Mouse (Mus musculus) layer of hippocampus, adult 18-20 months (tissue): ENCODE results near the gene Fam71e1. TPM values are rescaled to one million over a fixed set of nuclear protein-coding genes. Genes with fewer than 3 reads are reported as not detected.

Experiments used
- DNase-seq, 2 experiments: peaks; one replicate each; pipeline ENCODE4 v3.0.0; 2022; ENCODE audit warnings: low spot score in 2 of 2
- long read RNA-seq: library from polyadenylated mRNA; stranded (forward); transcript quantifications from one replicate; pipeline ENCODE4 v2.0.0, GENCODE M21; 2021
- total RNA-seq, 2 experiments: library from RNA; stranded (reverse); gene quantifications; 2 replicates each; pipeline ENCODE4 v1.2.3; 2021

Fam71e1 gene
- 10 to 100 TPM; 16.2 to 17.6 TPM for total RNA-seq
- long read RNA-seq, partial matches to known transcripts = 0 of 2 reads
- long read RNA-seq, other reads (novel, unspliced or antisense) = 0 of 2 reads

- DNase-seq = peak; percentile 98 to 99
Observed at GRCm38 (mm10) chr7:44495992-44496770, at the start of gene Fam71e1, which contains the start of gene Emc10. Gene Fam71e1 (plus strand): TSS chr7:44496581. Gene Emc10 (minus strand): TSS chr7:44496529.

DNA sequence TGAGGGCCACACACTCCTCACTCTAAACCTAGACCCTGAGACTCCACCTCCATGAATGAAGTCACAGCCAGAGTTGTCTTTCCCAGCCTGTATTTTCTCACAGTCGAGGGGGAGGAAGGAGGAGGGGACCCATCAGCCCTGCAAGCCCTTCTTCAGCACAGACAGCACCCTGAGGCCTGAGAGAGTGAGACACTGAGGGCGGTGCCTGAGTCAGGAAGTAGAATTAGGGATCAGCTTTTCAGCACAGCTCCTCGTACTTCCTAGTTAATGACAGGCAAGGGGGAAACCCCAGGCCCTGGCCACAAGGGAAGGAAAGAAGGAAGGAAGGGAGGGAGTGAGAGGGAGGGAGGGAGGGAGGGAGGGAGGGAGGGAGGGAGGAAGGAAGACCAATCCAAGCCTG is 43.1 kb upstream of the Fam71e1 start:
- no peak for DNase-seq

- DNase-seq = no peak
Observed at GRCm38 (mm10) chr7:44456302-44456701, 40.1 kb upstream of the Fam71e1 start.

- DNase-seq = no peak
Observed at GRCm38 (mm10) chr7:44460067-44460466, 36.3 kb upstream of the Fam71e1 start.

DNA sequence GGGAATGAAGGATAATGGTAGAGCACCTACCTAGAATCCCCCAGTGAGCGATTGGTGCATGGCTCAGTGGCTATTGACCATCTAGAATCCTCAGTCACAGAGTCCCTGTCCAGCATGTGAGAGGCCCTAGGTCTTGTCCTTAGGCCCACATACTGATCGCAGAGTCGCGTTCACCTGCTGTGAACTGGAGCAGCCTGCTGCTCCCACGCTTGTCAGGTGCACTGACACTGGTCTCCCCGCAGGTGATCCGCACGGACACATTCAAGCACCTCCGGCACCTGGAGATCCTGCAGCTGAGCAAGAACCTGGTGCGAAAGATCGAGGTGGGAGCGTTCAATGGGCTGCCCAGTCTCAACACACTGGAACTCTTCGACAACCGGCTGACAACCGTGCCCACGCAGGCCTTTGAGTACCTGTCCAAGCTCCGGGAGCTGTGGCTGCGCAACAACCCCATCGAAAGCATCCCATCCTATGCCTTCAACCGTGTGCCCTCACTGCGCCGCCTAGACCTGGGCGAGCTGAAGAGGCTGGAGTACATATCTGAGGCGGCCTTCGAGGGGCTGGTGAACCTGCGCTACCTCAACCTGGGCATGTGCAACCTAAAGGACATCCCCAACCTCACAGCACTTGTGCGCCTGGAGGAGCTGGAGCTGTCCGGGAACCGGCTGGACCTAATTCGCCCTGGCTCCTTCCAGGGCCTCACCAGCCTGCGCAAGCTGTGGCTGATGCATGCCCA is 35.4 kb upstream of the Fam71e1 start:
- peak in 1 of 2 experiments; percentile 13 for DNase-seq

- DNase-seq = peak; percentile 2 to 16
Observed at GRCm38 (mm10) chr7:44461503-44462217, 34.7 kb upstream of the Fam71e1 start.

DNA sequence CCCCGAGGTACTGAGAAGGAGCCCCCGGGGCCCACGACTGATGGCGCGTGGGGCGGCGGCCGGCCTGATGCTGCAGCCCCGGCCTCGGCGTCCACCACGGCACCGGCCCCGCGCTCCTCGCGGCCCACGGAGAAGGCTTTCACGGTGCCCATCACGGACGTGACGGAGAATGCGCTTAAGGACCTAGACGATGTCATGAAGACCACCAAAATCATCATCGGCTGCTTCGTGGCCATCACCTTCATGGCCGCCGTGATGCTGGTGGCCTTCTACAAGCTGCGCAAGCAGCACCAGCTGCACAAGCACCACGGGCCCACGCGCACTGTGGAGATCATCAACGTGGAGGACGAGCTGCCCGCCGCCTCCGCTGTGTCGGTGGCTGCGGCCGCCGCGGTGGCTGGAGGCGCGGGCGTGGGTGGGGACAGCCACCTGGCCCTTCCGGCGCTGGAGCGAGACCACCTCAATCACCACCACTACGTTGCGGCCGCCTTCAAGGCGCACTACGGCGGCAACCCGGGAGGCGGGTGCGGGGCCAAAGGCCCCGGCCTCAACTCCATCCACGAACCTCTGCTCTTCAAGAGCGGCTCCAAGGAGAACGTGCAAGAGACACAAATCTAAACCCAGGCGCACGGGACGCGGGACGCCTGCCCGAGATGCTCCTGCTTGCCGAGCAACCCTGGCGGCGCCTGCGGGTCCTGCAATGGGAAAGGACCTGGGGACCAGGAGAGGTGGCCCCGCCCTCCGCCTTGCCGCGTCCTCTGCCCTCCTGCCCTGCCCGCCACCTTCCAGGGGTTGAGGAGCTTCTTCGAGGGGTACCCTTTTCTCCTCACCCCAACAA is 33.9 kb upstream of the Fam71e1 start:
- peak in 1 of 2 experiments; percentile 50 for DNase-seq

- no peak for DNase-seq
Observed at GRCm38 (mm10) chr7:44463056-44463425, 33.3 kb upstream of the Fam71e1 start.

DNA sequence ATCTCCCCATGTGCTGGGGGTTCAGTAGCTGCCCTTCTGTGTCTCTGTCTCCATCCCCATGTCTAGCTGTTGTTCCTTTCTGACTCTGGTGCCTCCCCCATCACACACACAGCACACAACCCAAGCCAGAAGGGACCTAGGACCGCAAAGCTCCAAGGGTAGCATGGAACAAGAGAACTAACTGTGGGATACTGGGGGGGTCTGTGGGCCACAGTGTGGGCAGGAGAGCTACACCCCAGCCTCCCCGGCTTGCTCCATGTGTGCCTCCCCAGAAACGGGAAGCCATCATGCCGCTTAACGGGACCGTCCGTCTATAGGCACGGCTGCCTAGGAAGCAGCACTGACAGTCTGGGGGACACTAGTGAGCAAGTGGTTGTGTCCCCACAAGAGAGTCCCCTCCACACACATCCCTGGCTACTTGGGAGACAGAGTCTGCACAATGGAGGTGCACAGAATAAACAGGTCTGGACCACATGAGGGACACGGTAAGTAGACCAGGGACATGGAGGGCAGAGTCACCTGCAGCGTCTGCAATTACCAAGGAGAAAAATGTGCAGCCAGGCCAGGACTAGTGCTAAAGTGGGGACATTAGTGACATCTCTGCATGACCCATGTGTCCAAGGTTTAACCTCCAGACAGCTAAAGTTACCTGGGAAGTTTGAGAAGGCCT is 32.7 kb upstream of the Fam71e1 start:
- peak in 1 of 2 experiments; percentile 39 for DNase-seq

DNA sequence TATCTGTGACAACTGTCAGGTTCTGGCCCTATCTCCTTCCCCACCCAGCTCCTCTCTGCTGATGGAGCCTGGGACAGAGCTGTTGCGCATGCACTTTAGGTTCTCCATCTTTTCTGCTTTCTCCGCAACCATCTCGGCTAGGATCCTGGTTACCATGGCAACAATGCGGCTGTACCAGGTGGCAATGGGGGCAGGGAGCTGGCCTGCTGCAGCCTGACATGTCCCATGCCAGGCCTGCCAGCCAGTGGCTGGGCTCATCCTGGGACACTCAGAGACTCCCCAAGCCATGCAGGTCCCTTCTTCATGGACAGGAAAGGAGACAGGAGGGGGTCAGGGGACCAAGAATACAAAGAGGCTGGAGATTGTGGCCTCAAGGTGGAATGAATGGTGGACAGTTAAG is 31.9 kb upstream of the Fam71e1 start:
- DNase-seq = peak; percentile 84 to 92

GRCm38 (mm10) chr7:44465111-44465510 is 31.3 kb upstream of the Fam71e1 start, which contains the start of gene Aspdh:
Gene Aspdh (plus strand): TSS chr7:44465391.
- no peak for DNase-seq

- DNase-seq = peak; percentile 9 to 27
Observed at GRCm38 (mm10) chr7:44466006-44466887, 30.1 kb upstream of the Fam71e1 start.

DNA sequence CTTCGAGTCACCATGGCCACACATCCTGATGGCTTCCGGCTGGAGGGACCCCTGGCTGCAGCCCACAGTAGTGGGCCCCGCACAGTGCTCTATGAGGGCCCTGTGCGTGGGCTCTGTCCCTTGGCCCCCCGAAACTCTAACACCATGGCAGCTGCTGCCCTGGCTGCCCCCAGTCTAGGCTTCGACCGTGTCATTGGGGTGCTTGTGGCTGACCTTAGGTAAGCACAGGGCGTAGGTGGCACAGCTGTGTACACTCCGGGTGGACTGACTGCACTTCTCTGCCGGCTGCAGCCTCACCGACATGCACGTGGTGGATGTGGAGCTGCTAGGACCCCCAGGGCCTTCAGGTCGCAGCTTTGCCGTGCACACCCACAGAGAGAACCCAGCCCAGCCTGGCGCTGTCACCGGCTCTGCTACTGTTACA is 29.5 kb upstream of the Fam71e1 start:
- DNase-seq = peak; percentile 7 to 22

DNA sequence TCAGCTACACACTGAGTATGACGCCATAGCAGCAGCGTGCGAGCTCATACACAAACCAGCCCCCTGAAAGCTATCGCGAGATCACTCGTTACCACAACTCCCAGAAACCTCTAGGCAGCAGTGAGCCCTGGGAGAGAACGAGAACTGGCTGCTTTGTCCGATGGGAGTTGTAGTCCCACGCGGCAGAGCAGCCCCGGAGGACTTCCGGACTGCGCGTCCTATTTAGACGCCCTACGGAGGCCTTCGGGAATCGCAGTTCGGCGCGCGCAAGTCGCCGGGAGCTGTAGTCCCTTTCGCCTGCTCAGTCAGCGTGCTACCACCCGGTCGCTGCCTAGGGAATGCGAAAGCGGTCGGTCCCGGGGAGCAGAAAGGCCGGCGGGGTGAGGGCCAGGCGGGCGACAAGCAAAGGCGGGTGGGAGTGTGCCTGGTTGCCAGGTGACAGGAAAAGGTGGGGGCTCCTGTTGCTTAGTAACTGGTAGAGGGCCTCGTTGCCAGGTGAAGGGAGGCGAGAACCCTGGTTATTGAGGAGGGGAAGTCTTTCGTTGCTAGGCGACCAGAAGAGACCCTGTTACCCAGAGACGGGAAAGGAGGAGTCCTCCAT is 28.5 kb upstream of the Fam71e1 start, which contains the start of gene Josd2:
TSS of gene Josd2 (plus strand) at position 170 of the 601 bp plus-strand sequence.
- peak; percentile 97 to 98 for DNase-seq

- no peak for DNase-seq
Observed at GRCm38 (mm10) chr7:44468644-44469285, 27.6 kb upstream of the Fam71e1 start.

DNA sequence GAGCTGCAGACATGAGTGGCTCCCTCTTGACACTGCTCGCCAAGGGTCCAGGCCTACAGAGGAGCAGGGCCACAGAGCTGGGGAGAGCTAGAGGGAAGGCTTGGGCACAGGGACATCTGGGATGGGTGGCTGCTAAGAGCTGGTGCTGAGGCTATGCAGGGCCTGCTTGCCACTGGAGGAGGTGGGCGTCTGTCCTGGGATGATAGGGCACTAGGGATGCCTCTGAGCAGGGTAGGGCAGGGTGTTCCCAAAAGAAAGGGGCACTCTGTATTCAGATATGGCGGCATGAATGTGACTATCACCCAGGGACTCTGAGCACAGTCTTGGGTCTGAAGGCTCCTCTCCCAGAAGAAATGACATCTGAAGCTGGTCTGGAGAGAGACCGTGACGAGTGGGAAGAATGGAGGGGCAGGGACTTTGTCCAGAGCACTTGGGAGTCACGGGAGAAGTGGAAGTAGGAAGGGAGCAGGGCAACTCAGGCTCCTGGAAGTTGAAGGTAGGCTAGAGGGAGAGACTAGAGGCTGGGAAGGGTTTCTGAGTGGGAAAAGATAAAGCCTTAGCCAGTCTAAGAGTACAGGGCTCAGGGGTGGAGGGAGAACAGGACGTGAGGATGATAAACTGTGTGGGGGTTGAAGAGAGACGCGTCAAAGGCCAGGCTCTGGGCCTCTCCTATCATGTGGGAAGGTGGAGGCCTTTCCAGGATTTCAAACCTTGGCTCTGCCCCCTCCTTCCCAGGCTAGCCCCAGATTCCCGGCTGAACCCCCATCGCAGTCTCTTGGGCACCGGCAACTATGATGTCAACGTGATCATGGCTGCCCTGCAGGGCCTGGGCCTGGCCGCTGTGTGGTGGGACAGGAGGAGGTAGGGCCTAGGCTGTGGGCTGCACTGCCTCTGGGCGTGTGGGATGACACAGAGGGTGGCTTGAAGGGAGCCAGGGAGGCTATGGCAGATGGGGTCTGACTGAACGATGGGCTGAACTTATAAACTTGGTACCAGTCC is 26.4 kb upstream of the Fam71e1 start:
- DNase-seq = no peak
